Mouse (Mus musculus) limb, embryonic 14.5 days (tissue): ENCODE data around the gene Lnx2. TPM values are rescaled to one million over a fixed set of nuclear protein-coding genes. Genes with fewer than 3 reads are reported as not detected.

Experiments used
- ATAC-seq: fragments of 200-750 bp; cut with Nextera tagmentation; 2 replicates; pipeline ENCODE4 v1.8.0; 2017; ENCODE audit warnings: low read depth, moderate number of reproducible peaks, moderate TSS enrichment; ENCODE audit not compliant: low FRiP score
- DNase-seq: peaks from one replicate; pipeline ENCODE4 v3.0.0-alpha.2; 2015; ENCODE audit warnings: low spot score
- H3K27ac ChIP-seq: fragments of 300-500 bp; sonication (generic); replicated peaks from 2 replicates; pipeline ENCODE4 v1.5.1; 2014; ENCODE audit warnings: low read depth, mild to moderate bottlenecking, low read length, moderate library complexity, mixed read lengths
- H3K27me3 ChIP-seq: fragments of 300-500 bp; sonication (generic); 2 replicates; pipeline ENCODE4 v1.6.1; 2014; ENCODE audit warnings: low read length, mixed read lengths; ENCODE audit not compliant: control insufficient read depth, insufficient read depth
- H3K36me3 ChIP-seq: fragments of 300-500 bp; sonication (generic); 2 replicates; pipeline ENCODE4 v1.6.1; 2014; ENCODE audit warnings: mild to moderate bottlenecking, low read length, moderate library complexity, mixed read lengths; ENCODE audit not compliant: control insufficient read depth, insufficient read depth
- H3K4me1 ChIP-seq: fragments of 300-500 bp; sonication (generic); 2 replicates; pipeline ENCODE4 v1.6.1; 2014; ENCODE audit warnings: antibody characterized with exemption, low read length, mixed read lengths; ENCODE audit not compliant: control insufficient read depth, insufficient read depth
- H3K4me2 ChIP-seq: fragments of 300-500 bp; sonication (generic); replicated peaks from 2 replicates; pipeline ENCODE4 v1.6.1; 2014; ENCODE audit warnings: low read depth, mild to moderate bottlenecking, low read length, moderate library complexity; ENCODE audit not compliant: severe bottlenecking
- H3K4me3 ChIP-seq: fragments of 300-500 bp; sonication (generic); replicated peaks from 2 replicates; pipeline ENCODE4 v1.5.1; 2014; ENCODE audit warnings: low read length
- H3K9ac ChIP-seq: fragments of 300-500 bp; sonication (generic); 2 replicates; pipeline ENCODE4 v1.6.1; 2014; ENCODE audit warnings: mild to moderate bottlenecking, low read depth, low read length, moderate library complexity; ENCODE audit not compliant: severe bottlenecking
- H3K9me3 ChIP-seq: fragments of 300-500 bp; sonication (generic); 2 replicates; pipeline ENCODE4 v1.6.1; 2016; ENCODE audit warnings: low read length; ENCODE audit not compliant: control insufficient read depth
- POLR2A ChIP-seq: fragments of 200-500 bp; IDR thresholded peaks from 2 replicates; pipeline ENCODE4 v1.8.0; 2012; ENCODE audit warnings: inconsistent platforms, mild to moderate bottlenecking, moderate library complexity, borderline replicate concordance; ENCODE audit not compliant: insufficient read depth, insufficient read length; ENCODE audit errors: extremely low read depth
- WGBS: fragments of 180-500 bp; shearing (Covaris S2); extraction: QIAGEN DNeasy Blood & Tissue Kit; methylation state at CpG from one replicate; pipeline ENCODE4 v1.1.7; 2014; 5-methylcytosine and 5-hydroxymethylcytosine counted together
- polyA plus RNA-seq, 2 experiments: library from polyadenylated mRNA; depleted of rRNA in 1 of 2; stranded (reverse) in 1 of 2; unstranded in 1 of 2; fragments of >200 nt; fragmentation: Nextera tagmentation in 1 of 2; extraction: Ambion mirVana in 1 of 2; gene quantifications; 2 replicates each; pipeline versions ENCODE4 v1.2.1 to v1.2.3; 2012 to 2014

The Lnx2 gene
- polyA plus RNA-seq, 2 experiments, result 13.7 TPM

- 85% methylated on average over 2 of the region's 2 CpGs for WGBS
- H3K36me3 ChIP-seq, result peaks cover 38% of the 10 kb centered on the region
These were observed 23.8 kb upstream of the Lnx2 start for GRCm38 (mm10) chr5:147100180-147100579.

GRCm38 (mm10) chr5:147098667-147099066, 22.3 kb upstream of the Lnx2 start:
- Histone ChIP-seq H3K4me3 (no peak overlapping the region), H3K9ac (no peak overlapping the region), H3K4me1 (peaks cover 2% of the 10 kb centered on the region; the same call in 1 of the 2 replicates), H3K36me3 (peaks cover 35% of the 10 kb centered on the region), H3K27ac (no peak overlapping the region), H3K27me3 (no peaks in the 10 kb centered on the region), H3K9me3 (no peaks in the 10 kb centered on the region), H3K4me2 (no peak overlapping the region)
- ATAC-seq (no peak), DNase-seq (peak; percentile 17)
- TF ChIP-seq POLR2A, result no peak
- 83% methylated on average over 7 of the region's 7 CpGs for WGBS

More at GRCm38 (mm10) chr5:147100180-147100579, 23.8 kb upstream of the Lnx2 start:
- no peaks in the 10 kb centered on the region for H3K4me1 ChIP-seq
- ATAC-seq (no peak), DNase-seq (no peak)
- H3K9ac ChIP-seq, result no peak overlapping the region
- H3K27ac ChIP-seq, result no peak overlapping the region
- no peaks in the 10 kb centered on the region for H3K27me3 ChIP-seq
- H3K4me2 ChIP-seq, result no peak overlapping the region
- H3K4me3 ChIP-seq, result no peak overlapping the region
- TF ChIP-seq POLR2A, result no peak
- no peaks in the 10 kb centered on the region for H3K9me3 ChIP-seq

- DNase-seq (no peak), ATAC-seq (no peak)
- Histone ChIP-seq H3K27me3 (no peaks in the 10 kb centered on the region), H3K36me3 (peaks cover 20% of the 10 kb centered on the region), H3K4me1 (peaks cover 2% of the 10 kb centered on the region; the same call in 1 of the 2 replicates), H3K9ac (no peak overlapping the region), H3K9me3 (no peaks in the 10 kb centered on the region), H3K4me2 (no peak overlapping the region), H3K27ac (no peak overlapping the region), H3K4me3 (no peak overlapping the region)
- no peak for TF ChIP-seq POLR2A
- WGBS, result 95% methylated on average over 4 of the region's 4 CpGs
These were observed 20.2 kb upstream of the Lnx2 start for GRCm38 (mm10) chr5:147096586-147096985.

DNA sequence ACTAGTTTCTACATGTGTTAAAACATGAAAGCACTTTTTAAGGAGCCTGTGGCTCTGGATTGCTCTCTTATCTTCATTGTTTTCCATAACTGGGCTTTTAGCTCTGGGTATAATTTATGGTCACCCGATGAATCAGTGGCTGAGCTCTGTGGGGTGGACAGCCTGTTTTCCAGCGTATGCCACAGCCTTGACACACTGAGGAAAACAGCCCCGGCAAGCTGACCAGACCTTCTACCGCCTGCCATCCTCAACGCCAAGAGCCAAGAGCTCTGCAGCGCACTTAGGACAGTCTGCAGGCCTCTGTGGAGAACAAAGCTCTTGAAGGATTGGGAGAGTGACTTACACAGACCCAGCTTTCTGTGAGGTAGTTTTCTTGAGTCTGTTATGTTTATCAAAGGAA, 17.9 kb upstream of the Lnx2 start:
- 84% methylated on average over 6 of the region's 6 CpGs for WGBS
- no peak overlapping the region for H3K9ac ChIP-seq
- TF ChIP-seq POLR2A, result no peak
- DNase-seq (no peak), ATAC-seq (no peak)
- no peak overlapping the region for H3K4me3 ChIP-seq
- H3K4me1 ChIP-seq, result peaks cover 2% of the 10 kb centered on the region; the same call in 1 of the 2 replicates
- no peak overlapping the region for H3K4me2 ChIP-seq
- H3K27ac ChIP-seq, result no peak overlapping the region
- H3K27me3 ChIP-seq, result no peaks in the 10 kb centered on the region
- H3K36me3 ChIP-seq, result peaks cover 11% of the 10 kb centered on the region
- H3K9me3 ChIP-seq, result no peaks in the 10 kb centered on the region

DNA sequence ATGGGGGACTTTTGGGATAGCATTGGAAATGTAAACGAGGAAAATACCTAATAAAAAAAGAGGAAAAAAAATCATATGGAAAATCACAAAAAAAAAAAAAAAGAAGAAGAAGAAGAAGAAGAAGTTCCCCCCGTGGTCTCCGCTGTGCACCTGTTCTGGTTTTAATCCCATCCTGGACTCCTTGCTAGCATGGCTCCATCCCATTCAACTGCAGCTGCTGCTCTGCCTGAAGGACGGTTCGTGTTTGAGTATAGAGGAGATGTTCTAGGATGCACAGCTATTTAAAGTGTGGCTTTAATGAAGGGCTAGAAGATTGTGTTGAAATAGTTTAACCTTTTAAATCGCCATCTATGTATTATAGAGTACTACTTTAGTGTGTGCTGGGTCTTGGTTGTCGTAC, 16.1 kb upstream of the Lnx2 start:
- 87% methylated on average over 7 of the region's 7 CpGs for WGBS
- Histone ChIP-seq H3K36me3 (peaks cover 20% of the 10 kb centered on the region), H3K4me3 (no peak overlapping the region), H3K27me3 (no peaks in the 10 kb centered on the region), H3K4me2 (no peak overlapping the region), H3K9ac (no peak overlapping the region), H3K4me1 (peaks cover 6% of the 10 kb centered on the region; the same call in 1 of the 2 replicates), H3K27ac (no peak overlapping the region), H3K9me3 (no peaks in the 10 kb centered on the region)
- ATAC-seq (no peak), DNase-seq (no peak)
- no peak for TF ChIP-seq POLR2A
